Mouse (Mus musculus): ENCODE measurements around the gene Ttc34.

DNA sequence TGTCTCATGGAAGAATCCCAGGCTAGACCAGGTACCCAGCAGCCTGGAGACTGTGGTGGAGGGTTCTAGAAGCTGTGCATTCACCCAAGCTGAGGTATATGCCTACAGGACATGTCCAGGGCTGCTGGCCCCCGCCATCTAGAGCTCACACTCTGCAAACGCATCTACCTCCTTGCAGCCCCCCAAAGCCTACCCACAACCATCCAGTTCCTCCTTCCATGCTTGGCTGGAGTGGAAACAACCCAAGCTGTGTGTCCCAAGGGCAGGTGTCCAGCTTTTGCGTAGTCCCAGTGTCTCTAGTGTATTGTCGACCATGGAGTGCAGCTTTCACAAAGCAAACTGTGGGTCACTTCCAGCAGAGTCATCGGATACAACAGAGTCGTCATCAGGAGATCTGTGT, 30.0 kb downstream of the Ttc34 start:
- TF ChIP-seq POLR2A (IDR thresholded peaks at IDR 0.05; ENCODE audit: borderline replicate concordance, low read depth, low read length) (no peak), CTCF (IDR thresholded peaks at IDR 0.05; ENCODE audit: low read depth, low read length) (no peak)
